In the genomic region with DNA sequence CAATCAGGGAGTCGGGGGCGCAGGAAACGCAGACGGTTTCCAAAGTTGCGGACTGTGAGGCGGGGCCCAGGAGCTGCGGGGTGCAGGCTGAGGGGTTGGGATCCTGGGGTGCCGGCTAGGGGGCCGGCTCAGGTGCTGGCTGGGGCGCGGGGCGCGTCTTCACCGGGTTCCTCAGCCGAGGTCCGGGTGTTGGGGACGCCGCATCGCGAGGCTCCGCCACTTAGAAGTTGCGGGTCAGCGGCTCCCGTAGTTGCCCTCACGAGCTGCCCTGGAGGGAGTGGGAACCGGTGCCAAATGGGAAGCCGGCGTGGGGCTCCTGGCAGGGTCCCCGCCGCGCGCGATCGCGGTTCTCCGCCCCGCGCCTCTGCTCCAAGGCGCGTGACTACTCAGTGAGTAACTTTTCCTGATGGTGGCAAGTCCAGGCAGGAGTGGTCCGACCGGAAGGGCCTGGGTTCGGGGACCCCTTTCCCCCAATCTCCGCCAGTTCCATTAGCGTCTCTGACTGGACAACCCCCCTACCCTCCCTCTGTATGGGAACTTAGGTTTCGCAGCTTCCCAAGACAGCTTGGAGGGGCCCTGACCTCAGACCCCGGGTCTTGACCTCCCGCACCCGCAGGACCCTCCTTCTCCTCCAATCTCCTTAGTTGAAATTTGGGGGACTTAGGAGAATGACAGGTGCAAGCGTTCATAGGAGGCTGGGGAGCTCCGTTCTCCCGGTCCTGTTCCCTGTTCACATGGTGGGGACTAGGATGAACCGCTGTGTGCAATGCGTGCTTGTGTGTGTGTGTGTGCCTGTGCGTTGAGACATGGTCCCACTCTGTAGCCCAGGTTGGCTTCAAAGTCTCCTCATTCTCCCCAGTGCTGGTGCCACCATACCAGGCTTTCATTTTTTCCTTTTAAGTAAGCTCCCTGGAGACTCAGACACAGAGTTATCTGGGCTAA, we compare ENCODE assay signal across 1 mouse cellular context.
TF ChIP-seq lines count a peak whose summit lies in the region.

No protein-coding gene starts in this region.

TF ChIP-seq in C2C12, 6 proteins besides CTCF, POLR2A, EP300 and RAD21:
- no peak for TF ChIP-seq USF1 (IDR thresholded peaks at IDR 0.05; ENCODE audit: low read depth)
- TF ChIP-seq MYOD1 (IDR thresholded peaks at IDR 0.05; ENCODE audit: control insufficient read depth, insufficient read length, low read depth), result no peak
- TF ChIP-seq MAX (IDR thresholded peaks at IDR 0.05), result no peak
- TF ChIP-seq CEBPB (IDR thresholded peaks at IDR 0.05; ENCODE audit: low read depth), result no peak
- no peak for TF ChIP-seq MYOG (IDR thresholded peaks at IDR 0.05; ENCODE audit: control insufficient read depth, extremely low read depth, insufficient read length)
- no peak for TF ChIP-seq FOSL1 (IDR thresholded peaks at IDR 0.05; ENCODE audit: insufficient read depth, low read length, poor library complexity, severe bottlenecking)
